Mouse (Mus musculus): ENCODE data around the gene Dera. TPM values are rescaled to one million over a fixed set of nuclear protein-coding genes. Genes with fewer than 3 reads are reported as not detected.

The Dera gene
- polyA plus RNA-seq, 1 experiment = 27.7 TPM

GRCm38 (mm10) chr6:137810136-137810535, 55.8 kb downstream of the Dera start:
- H3K27me3 ChIP-seq (ENCODE audit: control insufficient read depth, insufficient read depth, low read length) = no peaks in the 10 kb centered on the region
- WGBS = 96% methylated on average over 5 of the region's 5 CpGs
- H3K27ac ChIP-seq (ENCODE audit: control insufficient read depth, insufficient read depth, low read length) = no peak overlapping the region
- H3K4me1 ChIP-seq (replicated peaks; ENCODE audit: control insufficient read depth, insufficient read depth, low read length) = no peaks in the 10 kb centered on the region
- H3K4me3 ChIP-seq (ENCODE audit: control insufficient read depth, insufficient read depth, low read length) = no peak overlapping the region
- no peaks in the 10 kb centered on the region for H3K36me3 ChIP-seq (ENCODE audit: control insufficient read depth, insufficient read depth, low read length)
- no peak for TF ChIP-seq POLR2A (IDR thresholded peaks at IDR 0.05; ENCODE audit: control insufficient read depth, extremely low read depth, insufficient read depth, low read length, poor library complexity)
- no peak for TF ChIP-seq CTCF (IDR thresholded peaks at IDR 0.05; ENCODE audit: borderline replicate concordance, control insufficient read depth, extremely low read depth, insufficient read depth, low read length, poor library complexity)
- no peak for DNase-seq

GRCm38 (mm10) chr6:137814006-137814405, 59.7 kb downstream of the Dera start:
- 89% methylated on average over 1 of the region's 1 CpGs for WGBS
- Histone ChIP-seq H3K4me3 (ENCODE audit: control insufficient read depth, insufficient read depth, low read length) (no peak overlapping the region), H3K4me1 (replicated peaks; ENCODE audit: control insufficient read depth, insufficient read depth, low read length) (no peaks in the 10 kb centered on the region), H3K27ac (ENCODE audit: control insufficient read depth, insufficient read depth, low read length) (no peak overlapping the region), H3K27me3 (ENCODE audit: control insufficient read depth, insufficient read depth, low read length) (no peaks in the 10 kb centered on the region), H3K36me3 (ENCODE audit: control insufficient read depth, insufficient read depth, low read length) (no peaks in the 10 kb centered on the region)
- TF ChIP-seq POLR2A (IDR thresholded peaks at IDR 0.05; ENCODE audit: control insufficient read depth, extremely low read depth, insufficient read depth, low read length, poor library complexity) (no peak), CTCF (IDR thresholded peaks at IDR 0.05; ENCODE audit: borderline replicate concordance, control insufficient read depth, extremely low read depth, insufficient read depth, low read length, poor library complexity) (no peak)
- no peak for DNase-seq

GRCm38 (mm10) chr6:137816508-137816907, 62.2 kb downstream of the Dera start:
- no peaks in the 10 kb centered on the region for H3K27me3 ChIP-seq (ENCODE audit: control insufficient read depth, insufficient read depth, low read length)
- TF ChIP-seq POLR2A (IDR thresholded peaks at IDR 0.05; ENCODE audit: control insufficient read depth, extremely low read depth, insufficient read depth, low read length, poor library complexity) (no peak), CTCF (IDR thresholded peaks at IDR 0.05; ENCODE audit: borderline replicate concordance, control insufficient read depth, extremely low read depth, insufficient read depth, low read length, poor library complexity) (no peak)
- no peak overlapping the region for H3K4me3 ChIP-seq (ENCODE audit: control insufficient read depth, insufficient read depth, low read length)
- no peak overlapping the region for H3K27ac ChIP-seq (ENCODE audit: control insufficient read depth, insufficient read depth, low read length)
- WGBS = 93% methylated on average over 9 of the region's 9 CpGs
- DNase-seq = no peak
- H3K4me1 ChIP-seq (replicated peaks; ENCODE audit: control insufficient read depth, insufficient read depth, low read length) = no peaks in the 10 kb centered on the region
- no peaks in the 10 kb centered on the region for H3K36me3 ChIP-seq (ENCODE audit: control insufficient read depth, insufficient read depth, low read length)

GRCm38 (mm10) chr6:137822550-137822949, 68.2 kb downstream of the Dera start:
- H3K27ac ChIP-seq (ENCODE audit: control insufficient read depth, insufficient read depth, low read length) = no peak overlapping the region
- no peak for TF ChIP-seq POLR2A (IDR thresholded peaks at IDR 0.05; ENCODE audit: control insufficient read depth, extremely low read depth, insufficient read depth, low read length, poor library complexity)
- TF ChIP-seq CTCF (IDR thresholded peaks at IDR 0.05; ENCODE audit: borderline replicate concordance, control insufficient read depth, extremely low read depth, insufficient read depth, low read length, poor library complexity) = no peak
- H3K36me3 ChIP-seq (ENCODE audit: control insufficient read depth, insufficient read depth, low read length) = no peaks in the 10 kb centered on the region
- no peak overlapping the region for H3K4me3 ChIP-seq (ENCODE audit: control insufficient read depth, insufficient read depth, low read length)
- H3K4me1 ChIP-seq (replicated peaks; ENCODE audit: control insufficient read depth, insufficient read depth, low read length) = no peaks in the 10 kb centered on the region
- no peaks in the 10 kb centered on the region for H3K27me3 ChIP-seq (ENCODE audit: control insufficient read depth, insufficient read depth, low read length)
- WGBS = 88% methylated on average over 5 of the region's 5 CpGs
- no peak for DNase-seq

- TF ChIP-seq CTCF (IDR thresholded peaks at IDR 0.05; ENCODE audit: borderline replicate concordance, control insufficient read depth, extremely low read depth, insufficient read depth, low read length, poor library complexity) (no peak), POLR2A (IDR thresholded peaks at IDR 0.05; ENCODE audit: control insufficient read depth, extremely low read depth, insufficient read depth, low read length, poor library complexity) (no peak)
- WGBS = 95% methylated on average over 7 of the region's 7 CpGs
These were observed 70.0 kb downstream of the Dera start for GRCm38 (mm10) chr6:137824046-137825021.

GRCm38 (mm10) chr6:137825022-137825613, 70.8 kb downstream of the Dera start:
- Histone ChIP-seq H3K27me3 (ENCODE audit: control insufficient read depth, insufficient read depth, low read length) (no peaks in the 10 kb centered on the region), H3K36me3 (ENCODE audit: control insufficient read depth, insufficient read depth, low read length) (no peaks in the 10 kb centered on the region; the same call in 1 of the 2 replicates), H3K4me3 (ENCODE audit: control insufficient read depth, insufficient read depth, low read length) (no peak overlapping the region), H3K4me1 (replicated peaks; ENCODE audit: control insufficient read depth, insufficient read depth, low read length) (no peaks in the 10 kb centered on the region), H3K27ac (ENCODE audit: control insufficient read depth, insufficient read depth, low read length) (no peak overlapping the region)
- TF ChIP-seq POLR2A (IDR thresholded peaks at IDR 0.05; ENCODE audit: control insufficient read depth, extremely low read depth, insufficient read depth, low read length, poor library complexity) = no peak
- no peak for TF ChIP-seq CTCF (IDR thresholded peaks at IDR 0.05; ENCODE audit: borderline replicate concordance, control insufficient read depth, extremely low read depth, insufficient read depth, low read length, poor library complexity)
- no peak for DNase-seq
- WGBS = 72% methylated on average over 5 of the region's 5 CpGs

More at GRCm38 (mm10) chr6:137824046-137825021, 70.0 kb downstream of the Dera start:
- Histone ChIP-seq H3K27ac (ENCODE audit: control insufficient read depth, insufficient read depth, low read length) (no peak overlapping the region), H3K4me1 (replicated peaks; ENCODE audit: control insufficient read depth, insufficient read depth, low read length) (no peaks in the 10 kb centered on the region), H3K36me3 (ENCODE audit: control insufficient read depth, insufficient read depth, low read length) (no peaks in the 10 kb centered on the region), H3K27me3 (ENCODE audit: control insufficient read depth, insufficient read depth, low read length) (no peaks in the 10 kb centered on the region), H3K4me3 (ENCODE audit: control insufficient read depth, insufficient read depth, low read length) (no peak overlapping the region)
- DNase-seq = no peak

Data from thymus, adult 2 months (tissue).